Mouse (Mus musculus) kidney, postnatal 25 days (tissue): Measurements from ENCODE around the gene Ece2.

Experiments
- DNase-seq, 2 experiments: peaks; one replicate each; pipeline ENCODE4 v3.0.0; 2021; ENCODE audit warnings: mixed read lengths in 2 of 2

The Ece2 gene

GRCm38 (mm10) chr16:20692241-20692965 is 62.8 kb downstream of the Ece2 start:
- no peak for DNase-seq

- DNase-seq = peak; percentile 91 to 93
Observed at GRCm38 (mm10) chr16:20693111-20693701, 63.6 kb downstream of the Ece2 start, which contains the start of gene Fam131a. Gene Fam131a, plus strand, starts transcription at chr16:20693241.

- DNase-seq = peak; percentile 22 to 68
Observed at GRCm38 (mm10) chr16:20694781-20695180, 65.2 kb downstream of the Ece2 start.

- peak; percentile 90 to 94 for DNase-seq
Observed at GRCm38 (mm10) chr16:20695622-20696323, 66.1 kb downstream of the Ece2 start.
